Mouse (Mus musculus) small intestine, adult 2 months (tissue): ENCODE measurements around the gene Cnp. TPM values are rescaled to one million over a fixed set of nuclear protein-coding genes. Genes with fewer than 3 reads are reported as not detected.
"Not testable (repeated sequence)": the region's sequence is repeated elsewhere in the genome, so short reads cannot be mapped to it uniquely, and the experiment has no call there.

Experiments
- H3K27ac ChIP-seq: fragments of 200-500 bp; 2 replicates; pipeline ENCODE4 v1.5.1; 2012; ENCODE audit warnings: low read depth, low read length, control low read depth, inconsistent platforms; ENCODE audit not compliant: insufficient read depth
- H3K27me3 ChIP-seq: fragments of 200-500 bp; 2 replicates; pipeline ENCODE4 v1.6.1; 2012; ENCODE audit warnings: mild to moderate bottlenecking, moderate library complexity, low read length, inconsistent platforms; ENCODE audit not compliant: control insufficient read depth, insufficient read depth
- H3K36me3 ChIP-seq: fragments of 200-500 bp; 2 replicates; pipeline ENCODE4 v1.6.1; 2012; ENCODE audit warnings: mild to moderate bottlenecking, low read length, control low read depth, inconsistent platforms; ENCODE audit not compliant: control insufficient read depth, insufficient read depth
- H3K4me1 ChIP-seq: fragments of 200-500 bp; 2 replicates; pipeline ENCODE4 v1.6.1; 2012; ENCODE audit warnings: low read length, inconsistent platforms, mixed read lengths; ENCODE audit not compliant: control insufficient read depth, insufficient read depth, insufficient read length
- H3K4me3 ChIP-seq: fragments of 200-500 bp; 2 replicates; pipeline ENCODE4 v1.5.1; 2012; ENCODE audit warnings: low read depth, mild to moderate bottlenecking, control low read depth, inconsistent platforms, low read length, moderate library complexity
- CTCF ChIP-seq: fragments of 200-500 bp; IDR thresholded peaks from 2 replicates; pipeline ENCODE4 v1.5.1; 2012; ENCODE audit warnings: low read depth, mild to moderate bottlenecking, control low read depth, inconsistent platforms, low read length, moderate library complexity, mixed read lengths; ENCODE audit not compliant: insufficient replicate concordance, insufficient read length; ENCODE audit errors: extremely low read depth
- POLR2A ChIP-seq: fragments of 200-500 bp; IDR thresholded peaks from 2 replicates; pipeline ENCODE4 v1.6.1; 2012; ENCODE audit warnings: low read depth, mild to moderate bottlenecking, control low read depth, inconsistent platforms, low read length, moderate library complexity
- WGBS: fragments of 180-500 bp; shearing (Covaris S2); methylation state at CpG from one replicate; pipeline ENCODE4 v1.1.7; 2018; 5-methylcytosine and 5-hydroxymethylcytosine counted together
- polyA plus RNA-seq: library from polyadenylated mRNA; depleted of rRNA; stranded (reverse); fragments of >200 nt; gene quantifications from 2 replicates; pipeline ENCODE4 v1.2.3, GENCODE M21; 2012

Cnp gene
- polyA plus RNA-seq, 1 experiment = 19.4 TPM

GRCm38 (mm10) chr11:100528375-100529165 is 46.1 kb upstream of the Cnp start:
- 23% methylated on average over 19 of the region's 19 CpGs for WGBS
- peaks cover 2% of the 10 kb centered on the region for H3K36me3 ChIP-seq
- no peaks in the 10 kb centered on the region for H3K27me3 ChIP-seq
- H3K27ac ChIP-seq = peak overlapping the region; percentile 48
- H3K4me3 ChIP-seq = peak overlapping the region; percentile 70
- TF ChIP-seq CTCF = no peak
- no peak for TF ChIP-seq POLR2A
- peaks cover 12% of the 10 kb centered on the region for H3K4me1 ChIP-seq

- 91% methylated on average over 6 of the region's 6 CpGs for WGBS
- Histone ChIP-seq H3K27ac (no peak overlapping the region), H3K4me3 (no peak overlapping the region), H3K36me3 (no peaks in the 10 kb centered on the region), H3K27me3 (no peaks in the 10 kb centered on the region), H3K4me1 (no peaks in the 10 kb centered on the region)
- no peak for TF ChIP-seq CTCF
- TF ChIP-seq POLR2A = no peak
These were observed 40.8 kb upstream of the Cnp start for GRCm38 (mm10) chr11:100533871-100534270.

DNA sequence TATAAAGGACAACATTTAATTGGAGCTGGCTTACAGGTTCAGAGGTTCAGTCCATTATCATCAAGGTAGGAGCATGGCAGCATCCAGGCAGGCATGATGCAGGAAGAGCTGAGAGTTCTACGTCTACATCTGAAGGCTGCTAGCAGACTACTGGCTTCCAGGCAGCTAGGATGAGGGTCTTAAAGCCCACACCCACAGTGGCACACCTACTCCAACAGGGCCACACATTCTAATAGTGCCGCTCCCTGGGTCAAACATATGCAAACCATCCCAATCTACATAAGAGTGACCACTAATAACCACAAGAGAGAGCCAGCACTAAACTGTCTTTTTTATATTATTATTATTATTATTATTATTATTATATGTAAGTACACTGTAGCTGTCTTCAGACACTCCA is 40.3 kb upstream of the Cnp start:
- H3K27ac ChIP-seq, H3K4me3 ChIP-seq, H3K27me3 ChIP-seq, H3K36me3 ChIP-seq, H3K4me1 ChIP-seq: not testable (repeated sequence)
- WGBS = 97% methylated on average over 2 of the region's 2 CpGs

DNA sequence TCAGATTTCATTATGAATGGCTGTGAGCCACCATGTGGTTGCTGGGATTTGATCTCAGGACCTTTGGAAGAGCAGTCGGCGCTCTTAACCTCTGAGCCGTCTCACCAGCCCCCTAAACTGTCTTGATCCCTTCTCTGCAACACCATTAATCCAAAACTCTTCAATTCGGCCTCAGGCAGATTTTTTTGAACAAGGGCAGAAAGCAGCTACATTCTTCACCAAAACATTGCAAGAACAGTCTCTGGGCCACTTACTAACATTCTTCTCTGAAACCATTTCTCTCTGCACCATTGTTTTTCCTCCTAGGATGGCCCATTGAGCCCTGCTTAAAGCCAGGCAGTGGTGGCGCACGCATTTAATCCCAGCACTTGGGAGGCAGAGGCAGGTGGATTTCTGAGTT is 39.9 kb upstream of the Cnp start:
- not testable (repeated sequence) for H3K27me3 ChIP-seq, H3K4me1 ChIP-seq, H3K27ac ChIP-seq, H3K36me3 ChIP-seq, H3K4me3 ChIP-seq
- WGBS = 94% methylated on average over 6 of the region's 6 CpGs

- no peak overlapping the region for H3K27ac ChIP-seq
- TF ChIP-seq POLR2A (no peak), CTCF (no peak)
- H3K4me1 ChIP-seq = no peaks in the 10 kb centered on the region
- no peaks in the 10 kb centered on the region for H3K27me3 ChIP-seq
- H3K36me3 ChIP-seq = no peaks in the 10 kb centered on the region
- 38% methylated on average over 1 of the region's 1 CpGs for WGBS
- no peak overlapping the region for H3K4me3 ChIP-seq
These were observed 38.7 kb upstream of the Cnp start for GRCm38 (mm10) chr11:100535996-100536395.

- Histone ChIP-seq H3K27ac (no peak overlapping the region), H3K27me3 (no peaks in the 10 kb centered on the region), H3K36me3 (no peaks in the 10 kb centered on the region), H3K4me3 (no peak overlapping the region), H3K4me1 (no peaks in the 10 kb centered on the region)
- TF ChIP-seq POLR2A (no peak), CTCF (no peak)
These were observed 38.2 kb upstream of the Cnp start for GRCm38 (mm10) chr11:100536466-100536865.

- 42% methylated on average over 6 of the region's 6 CpGs for WGBS
- Histone ChIP-seq H3K27me3 (no peaks in the 10 kb centered on the region), H3K4me3 (no peak overlapping the region), H3K27ac (no peak overlapping the region), H3K36me3 (no peaks in the 10 kb centered on the region), H3K4me1 (peaks cover 3% of the 10 kb centered on the region; the same call in 1 of the 2 replicates)
- TF ChIP-seq CTCF = no peak
- no peak for TF ChIP-seq POLR2A
These were observed 33.7 kb upstream of the Cnp start for GRCm38 (mm10) chr11:100540966-100541365.

DNA sequence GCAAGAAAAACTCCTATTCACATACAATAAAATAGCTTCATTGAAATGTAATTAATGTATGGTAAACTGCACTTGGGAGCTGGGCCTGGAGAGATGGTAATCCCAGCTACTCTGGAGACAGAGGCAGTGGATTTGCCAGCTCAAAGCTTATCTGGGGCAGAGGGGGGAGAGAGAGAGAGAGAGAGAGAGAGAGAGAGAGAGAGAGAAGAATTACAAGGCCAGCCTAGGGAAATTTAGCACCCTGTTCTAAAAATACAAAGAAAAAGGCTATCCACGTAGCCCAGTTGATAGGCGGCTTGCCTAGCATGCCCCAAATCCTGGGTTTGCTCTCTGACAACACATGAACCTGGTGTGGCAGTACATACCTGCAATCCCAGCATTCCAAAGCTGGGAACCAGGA is 33.1 kb upstream of the Cnp start:
- Histone ChIP-seq H3K4me3 (no peak overlapping the region), H3K36me3 (no peaks in the 10 kb centered on the region), H3K27me3 (no peaks in the 10 kb centered on the region), H3K27ac (no peak overlapping the region), H3K4me1 (peaks cover 4% of the 10 kb centered on the region; the same call in 1 of the 2 replicates)
- TF ChIP-seq CTCF (no peak), POLR2A (no peak)
- WGBS = 88% methylated on average over 2 of the region's 2 CpGs
